Mouse (Mus musculus) neutrophil, adult 59 days (primary cell): ENCODE data around the gene Cluap1. TPM values are rescaled to one million over a fixed set of nuclear protein-coding genes. Genes with fewer than 3 reads are reported as not detected.

Experiments
- total RNA-seq, 2 experiments: library from RNA; stranded (reverse); gene quantifications; 1 replicate in 1 of 2; 2 replicates in 1 of 2; pipeline ENCODE4 v1.2.4; 2023

The Cluap1 gene
- total RNA-seq, result 10 to 100 TPM in 1 of 2 experiments, 1 to 10 TPM in 1; 9.8 to 12.7 TPM

GRCm38 (mm10) chr16:3908537-3909111, at the start of gene Cluap1, which contains the start of gene 1700037C18Rik:
Gene Cluap1, plus strand, starts transcription at chr16:3908801.
Gene 1700037C18Rik, minus strand, starts transcription at chr16:3908689.

GRCm38 (mm10) chr16:3872216-3873047, 36.2 kb upstream of the Cluap1 start, which contains the start of gene Naa60:
Gene Naa60, plus strand, starts transcription at chr16:3872375.

GRCm38 (mm10) chr16:3884201-3885064, 24.2 kb upstream of the Cluap1 start, which contains the start of the genes Zfp597 and Gm20695:
Gene Zfp597, minus strand, starts transcription at chr16:3884561.
Gene Gm20695, plus strand, starts transcription at chr16:3884648.

GRCm38 (mm10) chr16:3976251-3976671, 67.7 kb downstream of the Cluap1 start, which contains the start of gene Nlrc3:
Gene Nlrc3, minus strand, starts transcription at chr16:3976632.

Other genes with a start within 250 kb of the Cluap1 start
- gene Mefv, start 190.7 kb upstream of the Cluap1 start, total RNA-seq, result 10 to 100 TPM; 28.1 to 32.6 TPM
- 10 to 100 TPM; 28.8 to 43.6 TPM for gene Zfp263, start 164.7 kb upstream of the Cluap1 start, total RNA-seq
- gene Olfr15, start 77.9 kb upstream of the Cluap1 start, total RNA-seq, result not detected
- gene Zfp174, start 61.5 kb upstream of the Cluap1 start, total RNA-seq, result under 1 TPM; 0.42 to 0.44 TPM
- gene Naa60, start 36.4 kb upstream of the Cluap1 start, total RNA-seq, result 100 to 1,000 TPM; 118 to 123 TPM
- gene Zfp597, start 24.2 kb upstream of the Cluap1 start, total RNA-seq, result 10 to 100 TPM; 18.8 to 23.0 TPM
- gene Gm20695, start 24.2 kb upstream of the Cluap1 start, total RNA-seq, result 1 to 10 TPM; 1.4 to 1.7 TPM
- 1 to 10 TPM; 6.4 to 7.7 TPM for gene 1700037C18Rik, start 112 bp upstream of the Cluap1 start, total RNA-seq
- gene Nlrc3, start 67.8 kb downstream of the Cluap1 start, total RNA-seq, result 1 to 10 TPM in 1 of 2 experiments, under 1 TPM in 1; 0.82 to 1.2 TPM
- gene Slx4, start 95.0 kb downstream of the Cluap1 start, total RNA-seq, result 10 to 100 TPM; 21.8 to 26.6 TPM
- gene Dnase1, start 128.1 kb downstream of the Cluap1 start, total RNA-seq, result 1 to 10 TPM in 1 of 2 experiments, not detected in 1; 1.1 TPM
- gene Trap1, start 169.0 kb downstream of the Cluap1 start, total RNA-seq, result 10 to 100 TPM; 25.0 to 26.1 TPM